Mouse (Mus musculus): ENCODE results near the gene Krt24.

DNA sequence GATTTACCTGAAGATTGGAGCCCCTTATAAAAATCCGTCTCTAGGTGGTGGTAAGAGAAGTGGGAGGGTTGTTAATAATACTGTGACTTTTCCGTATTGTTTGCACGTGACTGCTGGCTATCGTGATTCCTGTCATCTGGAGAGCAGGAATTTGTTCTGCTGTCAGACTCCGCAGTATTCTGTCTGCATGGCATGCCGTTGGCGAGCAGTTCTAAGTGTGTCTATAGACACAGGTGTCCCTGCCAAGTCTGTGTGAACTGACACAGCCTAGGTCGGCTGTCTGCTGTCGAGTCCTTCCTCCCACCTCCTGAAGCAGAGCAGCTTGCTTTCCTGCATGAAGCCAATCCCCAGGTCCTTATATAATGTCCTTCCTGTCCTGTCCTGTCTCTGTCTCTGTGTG lies 34.1 kb upstream of the Krt24 start:
- TF ChIP-seq CTCF (IDR thresholded peaks at IDR 0.05; ENCODE audit: low read depth), result no peak
- no peak for TF ChIP-seq EP300 (IDR thresholded peaks at IDR 0.05; ENCODE audit: low read depth)
